Mouse (Mus musculus): ENCODE measurements at regions not wholly inside any gene's neighbourhood (a gene's known extent, or its start where the extent isn't known, plus 50 kb on each side); places are given as distances from the start of the nearest gene placed in this dataset. TPM values are rescaled to one million over a fixed set of nuclear protein-coding genes. Genes with fewer than 3 reads are reported as not detected.

- Histone ChIP-seq H3K4me2 (ENCODE audit: low read length) (no peak overlapping the region), H3K4me1 (replicated peaks; ENCODE audit: insufficient read depth, low read length) (no peaks in the 10 kb centered on the region), H3K36me3 (ENCODE audit: insufficient read depth, low read length) (no peaks in the 10 kb centered on the region), H3K9ac (ENCODE audit: low read depth, low read length) (no peak overlapping the region), H3K9me3 (replicated peaks; ENCODE audit: low read length) (no peaks in the 10 kb centered on the region), H3K4me3 (replicated peaks; ENCODE audit: low read depth, low read length) (no peak overlapping the region), H3K27me3 (ENCODE audit: insufficient read depth, low read length) (no peaks in the 10 kb centered on the region), H3K27ac (no peak overlapping the region)
- no peak for ATAC-seq (replicated peaks; ENCODE audit: low FRiP score, low read depth)
- no peak for DNase-seq (ENCODE audit: low spot score)
- WGBS, result 89% methylated on average over 4 of the region's 4 CpGs
- no peak for TF ChIP-seq CTCF (IDR thresholded peaks at IDR 0.05; ENCODE audit: low read depth)
Observed at GRCm38 (mm10) chr3:34971536-34971935, 321.3 kb downstream of the Sox2 start.

GRCm38 (mm10) chr3:34974371-34974770 lies 324.2 kb downstream of the Sox2 start:
- H3K36me3 ChIP-seq (ENCODE audit: insufficient read depth, low read length), result no peaks in the 10 kb centered on the region
- 77% methylated on average over 7 of the region's 7 CpGs for WGBS
- no peaks in the 10 kb centered on the region for H3K9me3 ChIP-seq (replicated peaks; ENCODE audit: low read length)
- ATAC-seq (replicated peaks; ENCODE audit: low FRiP score, low read depth), result no peak
- H3K27me3 ChIP-seq (ENCODE audit: insufficient read depth, low read length), result no peaks in the 10 kb centered on the region
- no peak overlapping the region for H3K9ac ChIP-seq (ENCODE audit: low read depth, low read length)
- no peak overlapping the region for H3K27ac ChIP-seq
- DNase-seq (ENCODE audit: low spot score), result no peak
- no peaks in the 10 kb centered on the region for H3K4me1 ChIP-seq (replicated peaks; ENCODE audit: insufficient read depth, low read length)
- no peak for TF ChIP-seq CTCF (IDR thresholded peaks at IDR 0.05; ENCODE audit: low read depth)
- no peak overlapping the region for H3K4me2 ChIP-seq (ENCODE audit: low read length)
- no peak overlapping the region for H3K4me3 ChIP-seq (replicated peaks; ENCODE audit: low read depth, low read length)

Small RNA genes in the stretch of these regions (microRNA-seq; reads per million reads assigned to microRNA genes)
- gene Mir6378, result not detected
